Mouse (Mus musculus) thymus, adult 2 months (tissue): Measurements from ENCODE around the gene Otx1.

Experiments
- CTCF ChIP-seq: fragments of 200-500 bp; IDR thresholded peaks from 2 replicates; pipeline ENCODE4 v1.5.1; 2012; ENCODE audit warnings: mild to moderate bottlenecking, control low read depth, low read length, moderate library complexity, borderline replicate concordance; ENCODE audit not compliant: control insufficient read depth, poor library complexity, insufficient read depth; ENCODE audit errors: extremely low read depth
- POLR2A ChIP-seq: fragments of 200-500 bp; IDR thresholded peaks from 2 replicates; pipeline ENCODE4 v1.6.1; 2012; ENCODE audit warnings: mild to moderate bottlenecking, low read length, control low read depth, moderate library complexity; ENCODE audit not compliant: control insufficient read depth, poor library complexity, insufficient read depth; ENCODE audit errors: extremely low read depth

DNA sequence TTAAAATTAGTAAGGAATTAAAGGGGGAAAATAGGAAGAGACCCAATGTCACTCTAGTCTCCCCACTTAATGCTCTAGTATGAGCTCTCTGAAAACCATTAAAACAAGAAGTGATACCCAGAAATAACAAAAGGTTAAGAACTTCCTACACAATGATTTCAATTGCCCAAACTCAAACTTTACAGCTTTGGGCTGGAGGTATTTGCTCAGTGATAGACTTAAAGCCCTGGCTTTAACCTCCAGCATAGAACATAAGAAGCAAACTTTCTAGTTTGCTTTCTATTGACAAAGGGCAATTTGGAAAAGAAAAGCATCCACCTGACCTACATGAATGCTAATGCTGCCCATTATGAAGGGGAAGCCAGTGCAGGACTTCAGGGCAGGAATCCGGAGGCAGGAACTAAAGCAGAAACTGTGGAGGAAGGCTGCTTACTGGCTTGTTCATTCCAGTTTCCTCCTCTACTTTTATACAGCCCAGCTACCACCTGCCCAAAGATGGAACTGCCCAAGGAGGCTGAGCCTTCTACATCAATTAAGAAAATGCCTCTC lies 14.2 kb downstream of the Otx1 start:
- TF ChIP-seq CTCF (no peak), POLR2A (no peak)
